Mouse (Mus musculus): ENCODE measurements at regions not wholly inside any gene's neighbourhood (a gene's known extent, or its start where the extent isn't known, plus 50 kb on each side); places are given as distances from the start of the nearest gene placed in this dataset.

- no peaks in the 10 kb centered on the region for H3K36me3 ChIP-seq (ENCODE audit: control insufficient read depth, insufficient read depth, low read length)
- DNase-seq (ENCODE audit: low spot score): no peak
These were observed 342.5 kb downstream of the Arl4a start for GRCm38 (mm10) chr12:39695322-39695721.

GRCm38 (mm10) chr12:39692043-39692442 is 345.8 kb downstream of the Arl4a start:
- ATAC-seq (ENCODE audit: low read depth): no peak
- Histone ChIP-seq H3K4me3 (ENCODE audit: low read depth, low read length) (no peak overlapping the region), H3K9me3 (ENCODE audit: control insufficient read depth, low read length) (no peaks in the 10 kb centered on the region), H3K4me1 (ENCODE audit: control insufficient read depth, insufficient read depth, low read length) (no peaks in the 10 kb centered on the region), H3K36me3 (ENCODE audit: control insufficient read depth, insufficient read depth, low read length) (no peaks in the 10 kb centered on the region), H3K27me3 (replicated peaks; ENCODE audit: control insufficient read depth, insufficient read depth, low read length) (no peaks in the 10 kb centered on the region), H3K9ac (ENCODE audit: low read depth, low read length) (no peak overlapping the region), H3K27ac (replicated peaks; ENCODE audit: low read depth, low read length) (no peak overlapping the region), H3K4me2 (ENCODE audit: low read depth, low read length) (no peak overlapping the region)
- 85% methylated on average over 2 of the region's 2 CpGs for WGBS
- DNase-seq (ENCODE audit: low spot score): no peak

More at GRCm38 (mm10) chr12:39695322-39695721, 342.5 kb downstream of the Arl4a start:
- H3K27ac ChIP-seq (replicated peaks; ENCODE audit: low read depth, low read length): no peak overlapping the region
- H3K9ac ChIP-seq (ENCODE audit: low read depth, low read length): no peak overlapping the region
- no peaks in the 10 kb centered on the region for H3K27me3 ChIP-seq (replicated peaks; ENCODE audit: control insufficient read depth, insufficient read depth, low read length)
- H3K9me3 ChIP-seq (ENCODE audit: control insufficient read depth, low read length): no peaks in the 10 kb centered on the region
- no peak overlapping the region for H3K4me3 ChIP-seq (ENCODE audit: low read depth, low read length)
- no peak for ATAC-seq (ENCODE audit: low read depth)
- WGBS: 76% methylated on average over 1 of the region's 1 CpGs
- H3K4me1 ChIP-seq (ENCODE audit: control insufficient read depth, insufficient read depth, low read length): no peaks in the 10 kb centered on the region
- no peak overlapping the region for H3K4me2 ChIP-seq (ENCODE audit: low read depth, low read length)

GRCm38 (mm10) chr12:39685399-39685798 is 352.4 kb downstream of the Arl4a start:
- H3K36me3 ChIP-seq (ENCODE audit: control insufficient read depth, insufficient read depth, low read length): no peaks in the 10 kb centered on the region
- no peaks in the 10 kb centered on the region for H3K27me3 ChIP-seq (replicated peaks; ENCODE audit: control insufficient read depth, insufficient read depth, low read length)
- no peaks in the 10 kb centered on the region for H3K9me3 ChIP-seq (ENCODE audit: control insufficient read depth, low read length)
- no peaks in the 10 kb centered on the region for H3K4me1 ChIP-seq (ENCODE audit: control insufficient read depth, insufficient read depth, low read length)
- ATAC-seq (ENCODE audit: low read depth) (no peak), DNase-seq (ENCODE audit: low spot score) (peak; percentile 23)
- no peak overlapping the region for H3K27ac ChIP-seq (replicated peaks; ENCODE audit: low read depth, low read length)
- no peak overlapping the region for H3K9ac ChIP-seq (ENCODE audit: low read depth, low read length)
- no peak overlapping the region for H3K4me3 ChIP-seq (ENCODE audit: low read depth, low read length)
- H3K4me2 ChIP-seq (ENCODE audit: low read depth, low read length): no peak overlapping the region

- H3K36me3 ChIP-seq (ENCODE audit: control insufficient read depth, insufficient read depth, low read length): no peaks in the 10 kb centered on the region
- no peak for ATAC-seq (ENCODE audit: low read depth)
- WGBS: 77% methylated on average over 1 of the region's 1 CpGs
- H3K9ac ChIP-seq (ENCODE audit: low read depth, low read length): no peak overlapping the region
- H3K4me1 ChIP-seq (ENCODE audit: control insufficient read depth, insufficient read depth, low read length): no peaks in the 10 kb centered on the region
- H3K4me2 ChIP-seq (ENCODE audit: low read depth, low read length): no peak overlapping the region
- no peak for DNase-seq (ENCODE audit: low spot score)
- no peak overlapping the region for H3K27ac ChIP-seq (replicated peaks; ENCODE audit: low read depth, low read length)
- H3K27me3 ChIP-seq (replicated peaks; ENCODE audit: control insufficient read depth, insufficient read depth, low read length): no peaks in the 10 kb centered on the region
- H3K4me3 ChIP-seq (ENCODE audit: low read depth, low read length): no peak overlapping the region
- no peaks in the 10 kb centered on the region for H3K9me3 ChIP-seq (ENCODE audit: control insufficient read depth, low read length)
These were observed 355.7 kb downstream of the Arl4a start for GRCm38 (mm10) chr12:39682121-39682520.

GRCm38 (mm10) chr12:39675608-39676007 is 362.2 kb downstream of the Arl4a start:
- H3K4me1 ChIP-seq (ENCODE audit: control insufficient read depth, insufficient read depth, low read length): no peaks in the 10 kb centered on the region
- H3K27ac ChIP-seq (replicated peaks; ENCODE audit: low read depth, low read length): no peak overlapping the region
- H3K9me3 ChIP-seq (ENCODE audit: control insufficient read depth, low read length): no peaks in the 10 kb centered on the region
- no peak for ATAC-seq (ENCODE audit: low read depth)
- 87% methylated on average over 2 of the region's 2 CpGs for WGBS
- no peaks in the 10 kb centered on the region for H3K36me3 ChIP-seq (ENCODE audit: control insufficient read depth, insufficient read depth, low read length)
- H3K4me2 ChIP-seq (ENCODE audit: low read depth, low read length): no peak overlapping the region
- no peaks in the 10 kb centered on the region for H3K27me3 ChIP-seq (replicated peaks; ENCODE audit: control insufficient read depth, insufficient read depth, low read length)
- H3K4me3 ChIP-seq (ENCODE audit: low read depth, low read length): no peak overlapping the region
- DNase-seq (ENCODE audit: low spot score): no peak
- H3K9ac ChIP-seq (ENCODE audit: low read depth, low read length): no peak overlapping the region

GRCm38 (mm10) chr12:39667701-39668100 is 370.1 kb downstream of the Arl4a start:
- no peak for DNase-seq (ENCODE audit: low spot score)
- Histone ChIP-seq H3K9me3 (ENCODE audit: control insufficient read depth, low read length) (no peaks in the 10 kb centered on the region), H3K4me2 (ENCODE audit: low read depth, low read length) (no peak overlapping the region), H3K36me3 (ENCODE audit: control insufficient read depth, insufficient read depth, low read length) (no peaks in the 10 kb centered on the region), H3K27me3 (replicated peaks; ENCODE audit: control insufficient read depth, insufficient read depth, low read length) (no peaks in the 10 kb centered on the region), H3K9ac (ENCODE audit: low read depth, low read length) (no peak overlapping the region), H3K4me3 (ENCODE audit: low read depth, low read length) (no peak overlapping the region), H3K4me1 (ENCODE audit: control insufficient read depth, insufficient read depth, low read length) (no peaks in the 10 kb centered on the region), H3K27ac (replicated peaks; ENCODE audit: low read depth, low read length) (no peak overlapping the region)
- no peak for ATAC-seq (ENCODE audit: low read depth)
- WGBS: 78% methylated on average over 2 of the region's 2 CpGs

GRCm38 (mm10) chr12:39665448-39665847 is 372.4 kb downstream of the Arl4a start:
- DNase-seq (ENCODE audit: low spot score) (peak; percentile 77), ATAC-seq (ENCODE audit: low read depth) (peak; percentile 78; the same call in 1 of the 2 replicates)
- no peak overlapping the region for H3K4me3 ChIP-seq (ENCODE audit: low read depth, low read length)
- whole genome bisulfite sequencing: 18% methylated on average over 4 of the region's 4 CpGs
- H3K4me1 ChIP-seq (ENCODE audit: control insufficient read depth, insufficient read depth, low read length): no peaks in the 10 kb centered on the region
- no peaks in the 10 kb centered on the region for H3K27me3 ChIP-seq (replicated peaks; ENCODE audit: control insufficient read depth, insufficient read depth, low read length)
- no peaks in the 10 kb centered on the region for H3K9me3 ChIP-seq (ENCODE audit: control insufficient read depth, low read length)
- H3K36me3 ChIP-seq (ENCODE audit: control insufficient read depth, insufficient read depth, low read length): no peaks in the 10 kb centered on the region
- H3K9ac ChIP-seq (ENCODE audit: low read depth, low read length): no peak overlapping the region
- no peak overlapping the region for H3K27ac ChIP-seq (replicated peaks; ENCODE audit: low read depth, low read length)
- H3K4me2 ChIP-seq (ENCODE audit: low read depth, low read length): no peak overlapping the region

GRCm38 (mm10) chr12:39660420-39660819 is 377.4 kb downstream of the Arl4a start:
- H3K36me3 ChIP-seq (ENCODE audit: control insufficient read depth, insufficient read depth, low read length): no peaks in the 10 kb centered on the region
- H3K4me2 ChIP-seq (ENCODE audit: low read depth, low read length): no peak overlapping the region
- no peaks in the 10 kb centered on the region for H3K9me3 ChIP-seq (ENCODE audit: control insufficient read depth, low read length)
- no peak overlapping the region for H3K4me3 ChIP-seq (ENCODE audit: low read depth, low read length)
- WGBS: 50% methylated on average over 4 of the region's 4 CpGs
- ATAC-seq (ENCODE audit: low read depth): no peak
- no peaks in the 10 kb centered on the region for H3K4me1 ChIP-seq (ENCODE audit: control insufficient read depth, insufficient read depth, low read length)
- no peak for DNase-seq (ENCODE audit: low spot score)
- no peaks in the 10 kb centered on the region for H3K27me3 ChIP-seq (replicated peaks; ENCODE audit: control insufficient read depth, insufficient read depth, low read length)
- no peak overlapping the region for H3K9ac ChIP-seq (ENCODE audit: low read depth, low read length)
- H3K27ac ChIP-seq (replicated peaks; ENCODE audit: low read depth, low read length): no peak overlapping the region

- Histone ChIP-seq H3K27me3 (replicated peaks; ENCODE audit: control insufficient read depth, insufficient read depth, low read length) (no peaks in the 10 kb centered on the region), H3K4me3 (ENCODE audit: low read depth, low read length) (no peak overlapping the region), H3K9me3 (ENCODE audit: control insufficient read depth, low read length) (no peaks in the 10 kb centered on the region), H3K9ac (ENCODE audit: low read depth, low read length) (no peak overlapping the region), H3K36me3 (ENCODE audit: control insufficient read depth, insufficient read depth, low read length) (no peaks in the 10 kb centered on the region), H3K27ac (replicated peaks; ENCODE audit: low read depth, low read length) (no peak overlapping the region), H3K4me2 (ENCODE audit: low read depth, low read length) (no peak overlapping the region), H3K4me1 (ENCODE audit: control insufficient read depth, insufficient read depth, low read length) (no peaks in the 10 kb centered on the region)
- DNase-seq (ENCODE audit: low spot score) (peak; percentile 17), ATAC-seq (ENCODE audit: low read depth) (no peak)
These were observed 381.2 kb downstream of the Arl4a start for GRCm38 (mm10) chr12:39656606-39657005.

Measured in embryonic facial prominence, embryonic 14.5 days (tissue).